Mouse (Mus musculus) liver, embryonic 12.5 days (tissue): Measurements from ENCODE around the gene Tada3. TPM values are rescaled to one million over a fixed set of nuclear protein-coding genes. Genes with fewer than 3 reads are reported as not detected.
A peak's percentile ranks its signal among the peaks of the same experiment; 100 is the strongest.
"Not testable (repeated sequence)": the region's sequence is repeated elsewhere in the genome, so short reads cannot be mapped to it uniquely, and the experiment has no call there.

Experiments used
- ATAC-seq: fragments of 200-750 bp; cut with Nextera tagmentation; 2 replicates; pipeline ENCODE4 v1.8.0; 2017; ENCODE audit warnings: moderate number of reproducible peaks, mild to moderate bottlenecking, moderate library complexity
- H3K27ac ChIP-seq: fragments of 300-500 bp; sonication (generic); 2 replicates; pipeline ENCODE4 v1.5.1; 2016; ENCODE audit warnings: mild to moderate bottlenecking
- H3K27me3 ChIP-seq: fragments of 300-500 bp; sonication (generic); replicated peaks from 2 replicates; pipeline ENCODE4 v1.6.1; 2016; ENCODE audit warnings: mild to moderate bottlenecking, moderate library complexity
- H3K36me3 ChIP-seq: fragments of 300-500 bp; sonication (generic); 2 replicates; pipeline ENCODE4 v1.6.1; 2016; ENCODE audit warnings: mild to moderate bottlenecking, moderate library complexity
- H3K4me1 ChIP-seq: fragments of 300-500 bp; sonication (generic); 2 replicates; pipeline ENCODE4 v1.6.1; 2016
- H3K4me2 ChIP-seq: fragments of 300-500 bp; sonication (generic); 2 replicates; pipeline ENCODE4 v1.6.1; 2016; ENCODE audit warnings: mild to moderate bottlenecking, moderate library complexity
- H3K4me3 ChIP-seq: fragments of 300-500 bp; sonication (generic); 2 replicates; pipeline ENCODE4 v1.5.1; 2016; ENCODE audit warnings: mild to moderate bottlenecking, moderate library complexity
- H3K9ac ChIP-seq: fragments of 300-500 bp; sonication (generic); 2 replicates; pipeline ENCODE4 v1.6.1; 2016; ENCODE audit warnings: mild to moderate bottlenecking, moderate library complexity
- H3K9me3 ChIP-seq: fragments of 300-500 bp; sonication (generic); replicated peaks from 2 replicates; pipeline ENCODE4 v1.6.1; 2016; ENCODE audit warnings: mild to moderate bottlenecking, moderate library complexity
- WGBS: fragments of 180-500 bp; shearing (Covaris S2); methylation state at CpG from one replicate; pipeline ENCODE4 v1.1.7; 2016; ENCODE audit not compliant: insufficient replicate concordance; 5-methylcytosine and 5-hydroxymethylcytosine counted together
- microRNA-seq: library from miRNA; unstranded; fragments of <30 nt; microRNA quantifications from one replicate; pipeline ENCODE4, GENCODE M21; 2017
- polyA plus RNA-seq: library from polyadenylated mRNA; unstranded; fragments of >200 nt; fragmentation: Nextera tagmentation; extraction: Ambion mirVana; gene quantifications from 2 replicates; pipeline ENCODE4 v1.2.1, GENCODE M21; 2016

Tada3 gene
- polyA plus RNA-seq, 1 experiment from 2014 or later = 33.3 TPM

DNA sequence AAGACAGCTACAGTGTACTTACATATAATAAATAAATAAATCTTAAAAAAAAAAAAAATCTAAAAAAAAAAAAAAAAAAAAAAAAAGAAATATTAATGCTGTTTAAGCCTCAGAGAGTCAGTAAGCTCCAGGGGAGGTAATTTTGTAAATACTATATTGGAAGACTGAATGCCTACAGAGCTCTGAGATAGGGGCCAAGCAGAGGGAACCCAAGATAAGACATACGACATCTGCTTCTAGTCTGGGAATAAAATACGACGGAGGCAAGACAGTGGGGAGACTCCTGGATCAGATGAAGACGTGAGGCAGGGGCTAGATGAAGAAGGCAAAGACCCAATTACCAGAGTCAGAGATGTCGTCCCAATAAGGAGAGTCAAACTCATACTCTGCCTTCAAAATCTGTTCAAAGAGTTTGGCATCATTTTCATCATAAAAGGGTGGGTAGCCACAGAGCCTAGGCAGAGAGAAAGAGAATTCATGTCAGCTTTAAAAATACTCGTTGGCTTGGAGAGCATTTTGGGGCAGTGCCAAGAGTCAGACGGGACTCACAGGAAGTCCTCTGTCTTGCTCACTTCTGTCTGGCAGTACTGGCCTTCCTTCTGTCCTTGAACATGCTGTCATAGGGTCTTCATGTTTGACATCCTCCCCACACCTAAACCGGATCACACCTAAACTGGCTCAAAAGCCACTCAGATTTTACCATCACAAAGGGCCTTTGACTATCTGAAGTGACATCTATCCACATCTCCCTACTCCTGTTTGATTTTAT is 40.6 kb downstream of the Tada3 start:
- peak; percentile 53 for ATAC-seq
- peaks cover 67% of the 10 kb centered on the region for H3K36me3 ChIP-seq
- H3K9ac ChIP-seq = no peak overlapping the region
- peaks cover 33% of the 10 kb centered on the region for H3K4me1 ChIP-seq
- no peak overlapping the region for H3K27ac ChIP-seq
- H3K27me3 ChIP-seq = no peaks in the 10 kb centered on the region
- peak overlapping the region; percentile 14; the same call in 1 of the 2 replicates for H3K4me2 ChIP-seq
- WGBS = 40% methylated on average over 8 of the region's 8 CpGs
- H3K9me3 ChIP-seq = no peaks in the 10 kb centered on the region
- no peak overlapping the region for H3K4me3 ChIP-seq

DNA sequence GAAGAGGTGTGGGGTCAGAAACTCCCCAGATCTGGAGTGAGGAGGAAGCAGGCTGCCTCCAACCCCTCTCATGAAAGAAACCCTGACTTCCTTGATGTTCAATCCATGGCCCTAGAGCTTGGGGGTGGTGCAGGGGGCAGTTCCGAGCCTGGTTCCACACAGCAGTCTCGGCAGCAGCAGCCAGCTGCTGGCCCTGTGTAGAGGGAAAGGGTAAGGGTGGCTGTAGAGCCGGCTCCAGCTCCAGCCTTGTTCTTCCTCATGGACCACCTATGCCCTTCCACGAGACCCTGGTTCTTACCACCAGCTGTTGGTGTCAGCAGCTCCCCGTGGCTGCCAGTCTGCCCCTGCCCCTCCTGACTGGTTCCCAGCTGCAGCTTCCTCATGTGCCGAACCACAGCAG is 43.5 kb downstream of the Tada3 start:
- H3K36me3 ChIP-seq = peaks cover 71% of the 10 kb centered on the region
- 79% methylated on average over 6 of the region's 6 CpGs for WGBS
- peaks cover 17% of the 10 kb centered on the region for H3K4me1 ChIP-seq
- H3K4me2 ChIP-seq = no peak overlapping the region
- no peaks in the 10 kb centered on the region for H3K27me3 ChIP-seq
- no peaks in the 10 kb centered on the region for H3K9me3 ChIP-seq
- H3K27ac ChIP-seq = no peak overlapping the region
- ATAC-seq = no peak
- H3K9ac ChIP-seq = no peak overlapping the region
- H3K4me3 ChIP-seq = no peak overlapping the region

DNA sequence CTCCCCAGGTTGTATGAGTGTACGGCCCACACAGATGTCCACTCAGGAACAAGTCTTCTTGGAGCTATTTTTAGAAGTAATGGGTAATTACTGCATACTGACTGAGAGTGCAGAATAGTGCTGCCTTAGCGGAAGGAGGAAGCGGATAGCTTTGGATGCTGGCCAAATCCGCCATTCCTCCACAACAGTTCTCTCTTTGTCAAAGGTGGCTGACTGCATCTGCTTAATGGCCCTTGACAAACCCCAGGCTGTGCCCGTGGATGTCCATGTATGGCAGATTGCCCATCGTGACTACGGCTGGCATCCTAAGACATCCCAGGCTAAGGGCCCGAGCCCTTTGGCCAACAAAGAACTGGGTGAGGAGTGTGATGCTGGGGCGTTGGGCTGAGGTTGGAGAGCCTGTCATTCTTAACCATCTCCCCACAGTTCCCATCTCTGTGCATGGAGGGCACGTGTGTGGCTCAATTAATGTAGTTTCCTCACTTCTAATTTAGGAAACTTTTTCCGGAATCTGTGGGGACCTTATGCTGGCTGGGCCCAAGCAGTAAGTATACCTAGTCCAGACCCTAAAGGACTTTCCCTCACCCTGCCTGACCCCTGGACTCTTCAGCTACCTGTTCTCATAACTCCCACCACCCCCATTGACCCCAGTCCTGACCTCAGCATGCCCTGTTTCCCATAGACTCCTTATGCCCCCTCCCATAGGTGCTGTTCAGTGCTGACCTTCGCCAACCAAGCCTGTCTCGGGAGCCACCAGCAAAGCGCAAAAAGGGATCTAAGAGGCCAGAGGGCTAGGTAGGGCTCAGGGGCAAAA is 44.3 kb downstream of the Tada3 start:
- Histone ChIP-seq H3K4me2 (no peak overlapping the region), H3K36me3 (peaks cover 70% of the 10 kb centered on the region), H3K27ac (no peak overlapping the region), H3K4me3 (no peak overlapping the region), H3K9ac (no peak overlapping the region), H3K27me3 (no peaks in the 10 kb centered on the region), H3K9me3 (no peaks in the 10 kb centered on the region), H3K4me1 (peaks cover 25% of the 10 kb centered on the region)
- WGBS = 87% methylated on average over 14 of the region's 14 CpGs
- no peak for ATAC-seq

DNA sequence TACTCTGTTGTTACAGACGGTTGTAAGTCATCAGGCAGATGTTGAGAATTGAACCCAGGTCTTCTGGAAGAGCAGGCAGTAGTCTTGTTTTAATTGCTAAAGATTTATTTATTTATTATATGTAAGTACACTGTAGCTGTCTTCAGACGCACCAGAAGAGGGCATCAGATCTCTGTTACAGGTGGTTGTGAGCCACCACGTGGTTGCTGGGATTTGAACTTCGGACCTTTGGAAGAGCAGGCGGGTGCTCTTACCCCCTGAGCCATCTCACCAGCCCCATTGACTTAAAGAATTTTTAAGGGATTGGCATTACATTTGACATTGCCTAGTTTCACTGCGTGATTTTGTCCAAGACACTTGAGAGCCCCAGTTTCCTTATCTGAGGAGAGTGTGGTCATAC is 44.9 kb downstream of the Tada3 start:
- not testable (repeated sequence) for H3K4me3 ChIP-seq, ATAC-seq, H3K27ac ChIP-seq, H3K9me3 ChIP-seq, H3K9ac ChIP-seq, H3K27me3 ChIP-seq, H3K4me2 ChIP-seq
- peaks cover 65% of the 10 kb centered on the region for H3K36me3 ChIP-seq
- WGBS = 65% methylated on average over 6 of the region's 6 CpGs
- H3K4me1 ChIP-seq = peaks cover 32% of the 10 kb centered on the region

DNA sequence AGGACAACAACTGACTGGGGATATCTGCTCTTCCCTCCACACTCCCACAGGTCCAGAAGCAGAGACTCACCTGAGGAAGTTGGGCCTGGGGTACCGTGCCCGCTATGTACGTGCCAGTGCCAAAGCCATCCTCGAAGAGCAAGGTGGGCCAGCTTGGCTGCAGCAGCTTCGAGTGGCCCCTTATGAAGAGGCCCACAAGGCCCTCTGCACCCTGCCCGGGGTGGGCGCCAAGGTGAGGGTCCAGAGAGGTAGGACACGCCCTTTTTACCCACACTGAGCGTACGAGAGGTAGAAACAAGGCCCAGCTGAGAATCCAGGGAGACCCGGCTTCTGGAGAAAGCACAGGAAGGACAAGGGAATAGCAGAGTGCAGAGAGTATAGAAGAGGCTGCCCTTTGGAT is 46.0 kb downstream of the Tada3 start:
- peaks cover 64% of the 10 kb centered on the region for H3K36me3 ChIP-seq
- ATAC-seq = no peak

DNA sequence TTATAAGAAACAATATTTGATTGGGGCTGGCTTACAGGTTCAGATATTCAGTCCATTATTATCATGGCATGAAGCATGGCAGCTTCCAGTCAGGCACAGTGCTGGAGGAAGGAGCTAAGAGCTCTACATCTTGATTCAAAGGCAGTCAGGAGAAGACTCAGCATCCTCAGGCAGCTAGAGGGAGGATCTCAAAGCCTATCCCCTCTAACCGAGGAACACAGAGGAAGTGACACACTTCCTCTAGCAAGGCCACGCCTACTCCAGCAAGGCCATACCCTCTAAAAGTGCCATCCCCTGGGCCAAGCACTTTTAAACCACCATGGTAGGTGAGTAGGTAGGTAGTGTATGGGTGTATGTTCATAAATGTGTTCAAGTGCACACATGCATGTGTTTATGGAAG is 47.1 kb downstream of the Tada3 start:
- Histone ChIP-seq H3K4me3 (no peak overlapping the region), H3K4me1 (peaks cover 34% of the 10 kb centered on the region), H3K36me3 (peaks cover 55% of the 10 kb centered on the region), H3K4me2 (no peak overlapping the region), H3K9ac (no peak overlapping the region), H3K27ac (no peak overlapping the region), H3K27me3 (no peaks in the 10 kb centered on the region), H3K9me3 (no peaks in the 10 kb centered on the region)
- ATAC-seq = no peak
- WGBS = 19% methylated on average over 2 of the region's 2 CpGs

More for the DNA sequence above, 46.0 kb downstream of the Tada3 start:
- H3K27ac ChIP-seq = no peak overlapping the region
- no peaks in the 10 kb centered on the region for H3K27me3 ChIP-seq
- 85% methylated on average over 11 of the region's 11 CpGs for WGBS
- no peaks in the 10 kb centered on the region for H3K9me3 ChIP-seq
- H3K9ac ChIP-seq = no peak overlapping the region
- no peak overlapping the region for H3K4me2 ChIP-seq
- H3K4me1 ChIP-seq = peaks cover 31% of the 10 kb centered on the region
- no peak overlapping the region for H3K4me3 ChIP-seq

DNA sequence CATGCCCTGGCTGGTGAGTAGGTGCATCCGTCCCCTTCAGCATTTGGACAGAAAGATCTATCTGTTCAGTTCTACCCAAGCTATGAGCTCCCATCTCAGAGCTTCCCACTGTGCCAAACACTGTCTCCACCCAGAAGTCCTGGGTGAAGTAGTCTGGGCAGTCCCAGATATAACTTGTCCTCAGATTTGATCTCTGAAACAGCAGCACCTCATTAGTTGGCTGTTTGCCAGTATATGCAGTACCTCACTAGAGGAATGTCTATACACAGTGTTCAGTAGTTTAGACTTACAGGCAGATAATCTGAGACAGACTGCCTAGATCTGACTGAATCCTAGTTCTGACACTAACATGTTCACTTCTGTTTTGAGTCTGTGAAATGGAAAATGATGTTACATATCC is 48.3 kb downstream of the Tada3 start:
- ATAC-seq = no peak
- Histone ChIP-seq H3K36me3 (peaks cover 55% of the 10 kb centered on the region), H3K4me3 (no peak overlapping the region), H3K9me3 (no peaks in the 10 kb centered on the region), H3K4me2 (no peak overlapping the region), H3K4me1 (peaks cover 40% of the 10 kb centered on the region), H3K27ac (no peak overlapping the region), H3K9ac (no peak overlapping the region), H3K27me3 (no peaks in the 10 kb centered on the region)
- WGBS = 75% methylated on average over 1 of the region's 1 CpGs

DNA sequence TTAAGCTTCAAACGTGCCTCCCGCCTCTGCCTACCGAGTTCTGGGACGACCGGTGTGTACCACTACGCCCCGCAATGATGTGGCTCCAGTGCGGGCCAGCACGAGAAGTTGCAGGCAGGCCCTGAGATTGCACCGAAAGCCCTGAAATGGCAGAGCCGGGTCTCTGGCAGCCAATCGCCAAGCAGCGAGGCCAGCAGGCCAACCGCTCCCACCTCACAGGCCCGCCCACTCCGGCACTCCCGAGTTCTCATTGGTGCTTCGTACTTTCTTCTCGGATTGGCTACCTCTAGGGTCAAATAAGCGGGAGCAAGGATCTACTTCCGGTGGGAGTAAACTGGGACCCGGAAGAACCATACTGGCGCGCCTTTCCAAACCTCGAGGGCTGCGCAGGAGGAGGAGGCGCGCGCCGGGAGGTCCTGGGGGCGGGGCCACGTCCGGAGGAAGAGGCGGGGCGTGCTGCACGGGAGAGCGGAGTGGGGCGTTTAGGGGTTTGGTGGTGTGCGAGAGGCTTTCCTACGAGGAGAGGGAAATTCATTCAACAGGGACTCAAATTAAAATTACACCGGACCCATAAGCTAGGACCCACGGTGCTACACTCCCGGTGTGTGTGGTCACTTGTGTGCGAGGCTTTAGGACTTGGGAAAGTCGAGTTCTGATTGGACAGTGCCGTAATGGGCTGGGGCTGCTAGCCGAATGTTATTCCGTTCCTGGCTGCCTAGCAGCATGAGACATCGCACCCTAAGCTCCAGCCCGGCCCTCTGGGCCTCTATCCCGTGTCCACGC is 51.0 kb downstream of the Tada3 start, which contains the start of gene Ogg1:
Gene Ogg1 (plus strand): TSS at position 440 of the 783 bp plus-strand sequence.
- peak; percentile 98 for ATAC-seq
- under 1% methylated on average over 52 of the region's 52 CpGs for WGBS
- peak within 1 kb of the TSS; percentile 95 for H3K4me2 ChIP-seq
- H3K4me3 ChIP-seq = peak within 1 kb of the TSS; percentile 71
- H3K4me1 ChIP-seq = peaks cover 40% of the 10 kb centered on the region
- H3K27me3 ChIP-seq = no peaks in the 10 kb centered on the region
- no peaks in the 10 kb centered on the region for H3K9me3 ChIP-seq
- H3K27ac ChIP-seq = peak within 1 kb of the TSS; percentile 89
- peak within 1 kb of the TSS; percentile 74 for H3K9ac ChIP-seq
- peaks cover 57% of the 10 kb centered on the region for H3K36me3 ChIP-seq

Small RNAs within 50 kb of the gene (microRNA-seq; reads per million reads assigned to microRNA genes)
- not detected for gene Gm24387

Other genes starting within 250 kb of the Tada3 start
- gene Lhfpl4, start 182.5 kb downstream of the Tada3 start, polyA plus RNA-seq = 0.44 and 0.70 TPM in 2 replicates
- gene Mtmr14, start 140.0 kb downstream of the Tada3 start, polyA plus RNA-seq = 24.8 and 26.5 TPM in 2 replicates
- gene Cpne9, start 95.6 kb downstream of the Tada3 start, polyA plus RNA-seq = 0.02 TPM in 1 of 2 replicates, not detected in the other
- 15.8 and 16.0 TPM in 2 replicates for gene Brpf1, start 70.7 kb downstream of the Tada3 start, polyA plus RNA-seq
- 8.7 and 9.1 TPM in 2 replicates for gene Ogg1, start 50.9 kb downstream of the Tada3 start, polyA plus RNA-seq
- gene Camk1, start 33.9 kb downstream of the Tada3 start, polyA plus RNA-seq = 31.5 TPM in 2 replicates
- gene Arpc4, start 232 bp upstream of the Tada3 start, polyA plus RNA-seq = 275 and 294 TPM in 2 replicates
- gene Ttll3, start 11.4 kb upstream of the Tada3 start, polyA plus RNA-seq = 1.1 and 1.3 TPM in 2 replicates
- 19.8 and 22.2 TPM in 2 replicates for gene Rpusd3, start 41.5 kb upstream of the Tada3 start, polyA plus RNA-seq
- not detected in 2 replicates for gene Cidec, start 57.9 kb upstream of the Tada3 start, polyA plus RNA-seq
- 56.0 and 57.1 TPM in 2 replicates for gene Jagn1, start 64.7 kb upstream of the Tada3 start, polyA plus RNA-seq
- gene Il17re, start 80.6 kb upstream of the Tada3 start, polyA plus RNA-seq = 0.36 and 0.41 TPM in 2 replicates
- gene Il17rc, start 93.5 kb upstream of the Tada3 start, polyA plus RNA-seq = 4.7 and 5.1 TPM in 2 replicates
- gene Creld1, start 105.4 kb upstream of the Tada3 start, polyA plus RNA-seq = 9.6 and 10.9 TPM in 2 replicates
- gene Prrt3, start 124.0 kb upstream of the Tada3 start, polyA plus RNA-seq = 0.08 and 0.11 TPM in 2 replicates
- gene Emc3, start 153.8 kb upstream of the Tada3 start, polyA plus RNA-seq = 55.8 and 56.5 TPM in 2 replicates
- gene Fancd2, start 153.8 kb upstream of the Tada3 start, polyA plus RNA-seq = 13.8 and 16.4 TPM in 2 replicates
- 0.10 and 0.11 TPM in 2 replicates for gene Fancd2os, start 222.8 kb upstream of the Tada3 start, polyA plus RNA-seq
- gene Brk1, start 226.9 kb upstream of the Tada3 start, polyA plus RNA-seq = 106 and 109 TPM in 2 replicates
- gene Vhl, start 246.1 kb upstream of the Tada3 start, polyA plus RNA-seq = 13.9 and 14.8 TPM in 2 replicates